Mouse (Mus musculus) C2C12 (cell line): ENCODE measurements around the gene Cst6. TPM values are rescaled to one million over a fixed set of nuclear protein-coding genes. Genes with fewer than 3 reads are reported as not detected.
A peak's percentile ranks its signal among the peaks of the same experiment; 100 is the strongest.

Experiments used
- H3K27me3 ChIP-seq: one replicate; pipeline ENCODE4 v1.6.1; 2011; ENCODE audit not compliant: control insufficient read depth, insufficient read depth, insufficient read length
- H3K36me3 ChIP-seq: one replicate; pipeline ENCODE4 v1.6.1; 2011; ENCODE audit not compliant: control insufficient read depth, insufficient read depth
- H3K4me3 ChIP-seq: one replicate; pipeline ENCODE4 v1.5.1; 2011; ENCODE audit warnings: mild to moderate bottlenecking, control low read depth; ENCODE audit not compliant: poor library complexity, insufficient read depth, severe bottlenecking
- H3K79me2 ChIP-seq: one replicate; pipeline ENCODE4 v1.6.1; 2011; ENCODE audit not compliant: control insufficient read depth, insufficient read depth
- H3K79me3 ChIP-seq: one replicate; pipeline ENCODE4 v1.6.1; 2011; ENCODE audit warnings: low read depth, control low read depth
- H3ac ChIP-seq: one replicate; pipeline ENCODE3; 2011; ENCODE audit warnings: low read depth; ENCODE audit not compliant: control insufficient read depth, insufficient read length
- CEBPB ChIP-seq: IDR thresholded peaks from one replicate; pipeline ENCODE4 v1.6.1; 2011; ENCODE audit warnings: low read depth, mild to moderate bottlenecking, control low read depth, moderate library complexity
- CTCF ChIP-seq: IDR thresholded peaks from one replicate; pipeline ENCODE4 v1.5.1; 2011; ENCODE audit not compliant: control insufficient read depth, insufficient read depth, insufficient read length
- FOSL1 ChIP-seq: IDR thresholded peaks from one replicate; pipeline ENCODE4 v1.8.0; 2011; ENCODE audit warnings: mild to moderate bottlenecking, low read length; ENCODE audit not compliant: poor library complexity, insufficient read depth, severe bottlenecking
- MAX ChIP-seq: IDR thresholded peaks from one replicate; pipeline ENCODE4 v1.6.1; 2011; ENCODE audit warnings: mild to moderate bottlenecking, control low read depth
- MYOD1 ChIP-seq: IDR thresholded peaks from one replicate; pipeline ENCODE4 v1.6.1; 2011; ENCODE audit warnings: low read depth; ENCODE audit not compliant: control insufficient read depth, insufficient read length
- MYOG ChIP-seq: IDR thresholded peaks from one replicate; pipeline ENCODE4 v1.6.1; 2011; ENCODE audit not compliant: control insufficient read depth, insufficient read length; ENCODE audit errors: extremely low read depth
- USF1 ChIP-seq: IDR thresholded peaks from one replicate; pipeline ENCODE4 v1.6.1; 2011; ENCODE audit warnings: low read depth, mild to moderate bottlenecking, control low read depth, moderate library complexity
- polyA plus RNA-seq: library from polyadenylated mRNA; unstranded; fragments of >200 nt; fragmentation: generic; extraction: Trizol; gene quantifications from one replicate; pipeline ENCODE4 v1.2.1, GENCODE M21; 2012; ENCODE audit warnings: missing spikeins

Cst6 gene
- polyA plus RNA-seq, 1 experiment, result 85.8 TPM

GRCm38 (mm10) chr19:5295736-5296075 is 53.7 kb downstream of the Cst6 start:
- no peak for TF ChIP-seq CEBPB
- no peak for TF ChIP-seq MYOD1
- TF ChIP-seq FOSL1, result no peak
- no peak for TF ChIP-seq MYOG
- no peak for TF ChIP-seq USF1
- no peak for TF ChIP-seq CTCF
- no peak for TF ChIP-seq MAX
- peaks cover 37% of the 10 kb centered on the region for H3K79me2 ChIP-seq
- peaks cover 37% of the 10 kb centered on the region for H3K36me3 ChIP-seq

GRCm38 (mm10) chr19:5294972-5295735 is 54.2 kb downstream of the Cst6 start, which contains the start of gene Sf3b2:
TSS of gene Sf3b2 (minus strand) at chr19:5295455.
- Histone ChIP-seq H3K79me2 (peaks cover 37% of the 10 kb centered on the region), H3ac (peak within 1 kb of the TSS; percentile 99), H3K36me3 (peaks cover 43% of the 10 kb centered on the region), H3K27me3 (no peaks in the 10 kb centered on the region), H3K79me3 (peaks cover 23% of the 10 kb centered on the region), H3K4me3 (peak within 1 kb of the TSS; percentile 89)
- peak; percentile 65 for TF ChIP-seq MAX
- no peak for TF ChIP-seq USF1
- TF ChIP-seq FOSL1, result no peak
- no peak for TF ChIP-seq MYOD1
- peak; percentile 98 for TF ChIP-seq CEBPB
- TF ChIP-seq MYOG, result no peak
- TF ChIP-seq CTCF, result peak; percentile 63

More at GRCm38 (mm10) chr19:5295736-5296075, 53.7 kb downstream of the Cst6 start:
- H3K79me3 ChIP-seq, result peaks cover 23% of the 10 kb centered on the region
- H3K27me3 ChIP-seq, result no peaks in the 10 kb centered on the region
- peak overlapping the region; percentile 83 for H3ac ChIP-seq
- H3K4me3 ChIP-seq, result peak overlapping the region; percentile 89

Other genes with a start within 250 kb of the Cst6 start
- gene Rab1b, start 242.5 kb downstream of the Cst6 start, polyA plus RNA-seq, result 212 TPM
- 30.5 TPM for gene Klc2, start 231.0 kb downstream of the Cst6 start, polyA plus RNA-seq
- gene Pacs1, start 76.5 kb downstream of the Cst6 start, polyA plus RNA-seq, result 10.1 TPM
- 149 TPM for gene Sf3b2, start 54.1 kb downstream of the Cst6 start, polyA plus RNA-seq
- gene Gal3st3, start 51.2 kb downstream of the Cst6 start, polyA plus RNA-seq, result not detected
- not detected for gene Catsper1, start 13.8 kb downstream of the Cst6 start, polyA plus RNA-seq
- 48.5 TPM for gene Eif1ad, start 17.2 kb upstream of the Cst6 start, polyA plus RNA-seq
- gene Banf1, start 17.6 kb upstream of the Cst6 start, polyA plus RNA-seq, result 506 TPM
- 68.5 TPM for gene Sart1, start 39.1 kb upstream of the Cst6 start, polyA plus RNA-seq
- 0.02 TPM for gene Tsga10ip, start 53.0 kb upstream of the Cst6 start, polyA plus RNA-seq
- gene Drap1, start 75.4 kb upstream of the Cst6 start, polyA plus RNA-seq, result 428 TPM
- 90.3 TPM for gene AI837181, start 75.6 kb upstream of the Cst6 start, polyA plus RNA-seq
- gene Fosl1, start 98.0 kb upstream of the Cst6 start, polyA plus RNA-seq, result 146 TPM
- 30.5 TPM for gene Ccdc85b, start 108.3 kb upstream of the Cst6 start, polyA plus RNA-seq
- 83.7 TPM for gene Fibp, start 111.0 kb upstream of the Cst6 start, polyA plus RNA-seq
- gene Ctsw, start 118.9 kb upstream of the Cst6 start, polyA plus RNA-seq, result 4.8 TPM
- gene Efemp2, start 124.4 kb upstream of the Cst6 start, polyA plus RNA-seq, result 177 TPM
- gene Mus81, start 138.8 kb upstream of the Cst6 start, polyA plus RNA-seq, result 50.3 TPM
- 2,315 TPM for gene Cfl1, start 140.9 kb upstream of the Cst6 start, polyA plus RNA-seq
- gene 1700020D05Rik, start 154.2 kb upstream of the Cst6 start, polyA plus RNA-seq, result 0.15 TPM
- 1.1 TPM for gene Snx32, start 161.0 kb upstream of the Cst6 start, polyA plus RNA-seq
- not detected for gene Ovol1, start 211.1 kb upstream of the Cst6 start, polyA plus RNA-seq
- 3.9 TPM for gene Ap5b1, start 218.5 kb upstream of the Cst6 start, polyA plus RNA-seq